Mouse (Mus musculus) lung, adult 2 months (tissue): ENCODE measurements around the gene Acox2. TPM values are rescaled to one million over a fixed set of nuclear protein-coding genes. Genes with fewer than 3 reads are reported as not detected.

Experiments
- DNase-seq: peaks from one replicate; pipeline ENCODE4 v3.0.0; 2022
- H3K4me1 ChIP-seq: fragments of 200-500 bp; 2 replicates; pipeline ENCODE4 v1.6.1; 2011; ENCODE audit warnings: low read length; ENCODE audit not compliant: control insufficient read depth, insufficient read depth
- H3K4me3 ChIP-seq: fragments of 200-500 bp; replicated peaks from 2 replicates; pipeline ENCODE3; 2011; ENCODE audit warnings: low read depth, mild to moderate bottlenecking, control low read depth, low read length; ENCODE audit errors: extremely low read depth
- CTCF ChIP-seq: fragments of 200-500 bp; IDR thresholded peaks from 2 replicates; pipeline ENCODE4 v1.5.1; 2011; ENCODE audit warnings: mild to moderate bottlenecking, low read length, control low read depth; ENCODE audit not compliant: insufficient read depth
- POLR2A ChIP-seq: fragments of 200-500 bp; IDR thresholded peaks from 2 replicates; pipeline ENCODE4 v1.6.1; 2011; ENCODE audit warnings: low read depth, mild to moderate bottlenecking, control low read depth, low read length, borderline replicate concordance; ENCODE audit errors: extremely low read depth
- WGBS: fragments of 180-500 bp; shearing (Covaris S2); methylation state at CpG from one replicate; pipeline ENCODE4 v1.1.7; 2018; 5-methylcytosine and 5-hydroxymethylcytosine counted together
- polyA plus RNA-seq: library from polyadenylated mRNA; depleted of rRNA; stranded (reverse); fragments of >200 nt; gene quantifications from 2 replicates; pipeline ENCODE4 v1.2.3, GENCODE M21; 2012; rRNA removed

Acox2 gene
- polyA plus RNA-seq, 1 experiment, result 24.4 TPM

GRCm38 (mm10) chr14:8206179-8206910, 52.8 kb downstream of the Acox2 start:
- no peak for DNase-seq
- H3K4me3 ChIP-seq, result no peak overlapping the region
- no peak for TF ChIP-seq POLR2A
- no peak for TF ChIP-seq CTCF
- 61% methylated on average over 9 of the region's 9 CpGs for WGBS
- H3K4me1 ChIP-seq, result no peaks in the 10 kb centered on the region

DNA sequence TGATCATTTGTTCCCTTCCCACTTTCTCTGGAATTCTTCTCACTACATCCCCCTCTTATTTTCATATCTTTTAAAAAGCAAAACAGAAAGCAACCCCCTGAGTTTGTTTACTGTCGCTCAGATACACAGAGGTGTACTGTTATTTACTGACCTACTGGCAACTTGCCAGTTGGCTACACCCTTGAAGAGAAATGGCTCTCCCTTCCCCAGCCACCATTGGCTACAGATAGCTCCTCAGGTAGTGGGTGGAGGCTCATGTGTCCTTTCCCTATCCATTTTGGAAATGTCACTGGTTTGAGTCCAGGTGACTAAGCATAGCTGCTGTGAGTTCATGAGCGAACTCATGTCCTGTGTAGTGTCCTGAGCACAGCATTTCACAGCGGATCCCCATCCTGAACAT, 57.4 kb downstream of the Acox2 start:
- no peak for DNase-seq
- no peak for TF ChIP-seq POLR2A
- TF ChIP-seq CTCF, result no peak
- Histone ChIP-seq H3K4me1 (no peaks in the 10 kb centered on the region), H3K4me3 (no peak overlapping the region)
- 76% methylated on average over 3 of the region's 3 CpGs for WGBS

GRCm38 (mm10) chr14:8200769-8201168, 58.4 kb downstream of the Acox2 start:
- DNase-seq, result no peak
- WGBS, result 75% methylated on average over 5 of the region's 5 CpGs
- TF ChIP-seq POLR2A (no peak), CTCF (no peak)
- Histone ChIP-seq H3K4me3 (no peak overlapping the region), H3K4me1 (no peaks in the 10 kb centered on the region)

DNA sequence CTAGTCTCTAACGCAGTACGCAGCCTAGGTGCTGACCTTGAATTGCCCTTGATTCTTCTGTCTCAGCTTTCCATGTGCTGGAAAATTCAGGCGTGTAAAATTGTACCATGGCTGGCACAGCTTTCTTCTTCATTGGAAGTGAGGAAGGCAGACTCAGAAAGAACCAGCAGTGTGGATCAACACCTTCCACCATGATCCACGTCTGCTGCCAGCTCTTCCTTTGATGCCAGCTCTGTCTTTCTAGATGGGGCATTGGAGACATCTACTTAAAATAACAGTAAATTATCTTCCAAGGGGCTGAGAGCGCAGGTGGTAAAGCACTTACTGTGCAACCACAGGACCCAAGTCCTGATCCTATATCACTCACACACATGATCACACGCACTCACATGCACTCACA, 66.4 kb downstream of the Acox2 start:
- WGBS, result 91% methylated on average over 6 of the region's 6 CpGs
- no peak overlapping the region for H3K4me3 ChIP-seq
- DNase-seq, result no peak

DNA sequence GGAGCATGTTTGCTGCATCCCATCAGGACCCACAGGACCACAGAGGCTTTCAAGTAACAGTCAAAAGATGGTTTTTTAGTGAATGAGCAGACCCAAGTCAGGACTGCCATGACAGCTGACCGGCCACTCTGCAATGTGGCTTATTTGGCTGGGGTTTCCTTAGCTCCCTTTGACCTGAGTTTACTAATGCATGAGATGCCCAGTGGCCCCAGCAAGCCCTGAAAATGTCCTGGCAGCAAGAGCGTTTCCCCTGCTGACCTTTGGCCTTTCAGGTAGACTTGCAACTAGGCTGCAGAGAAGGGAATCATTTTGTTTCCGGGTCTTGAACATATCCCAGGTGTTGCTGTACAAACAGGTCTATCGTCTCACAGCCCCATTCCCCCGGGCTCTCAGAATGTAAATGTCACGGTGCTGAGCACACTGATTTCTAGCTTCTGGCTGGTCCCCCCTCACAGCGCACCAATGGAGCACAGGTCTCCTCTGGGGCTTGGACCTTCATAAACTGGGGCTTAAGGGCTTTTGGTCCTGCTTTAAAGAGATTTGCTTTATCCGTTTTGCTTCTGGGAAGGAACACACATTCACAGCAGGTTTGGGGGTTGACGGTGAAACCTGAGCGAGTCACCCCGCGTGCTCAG, 67.7 kb downstream of the Acox2 start:
- 61% methylated on average over 12 of the region's 12 CpGs for WGBS
- Histone ChIP-seq H3K4me3 (no peak overlapping the region), H3K4me1 (no peaks in the 10 kb centered on the region)
- no peak for DNase-seq
- TF ChIP-seq POLR2A, result no peak
- no peak for TF ChIP-seq CTCF

More for the DNA sequence above, 66.4 kb downstream of the Acox2 start:
- H3K4me1 ChIP-seq, result no peaks in the 10 kb centered on the region
- TF ChIP-seq POLR2A, result no peak
- TF ChIP-seq CTCF, result no peak

DNA sequence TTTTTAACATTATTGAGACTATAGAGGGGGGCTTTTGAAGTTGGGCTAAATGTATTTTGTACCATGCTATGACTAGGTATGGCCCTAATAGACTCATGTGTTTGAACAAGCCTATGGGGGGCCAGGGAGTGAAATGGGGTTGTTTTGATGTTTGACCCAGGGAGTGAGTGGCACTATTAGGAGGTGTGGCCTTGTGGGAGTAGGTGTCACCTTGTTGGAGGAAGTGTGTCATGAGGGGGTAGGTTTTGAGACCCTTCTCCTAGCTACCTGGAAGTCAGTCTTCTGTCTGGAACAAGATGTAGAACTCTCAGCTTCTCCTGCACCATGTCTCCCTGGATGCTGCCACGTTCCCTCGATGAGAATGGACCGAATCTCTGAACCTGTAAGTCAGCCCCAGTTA, 68.6 kb downstream of the Acox2 start:
- no peak for DNase-seq
- H3K4me3 ChIP-seq, result no peak overlapping the region
- H3K4me1 ChIP-seq, result no peaks in the 10 kb centered on the region
- WGBS, result 88% methylated on average over 3 of the region's 3 CpGs
- TF ChIP-seq CTCF, result no peak
- no peak for TF ChIP-seq POLR2A

DNA sequence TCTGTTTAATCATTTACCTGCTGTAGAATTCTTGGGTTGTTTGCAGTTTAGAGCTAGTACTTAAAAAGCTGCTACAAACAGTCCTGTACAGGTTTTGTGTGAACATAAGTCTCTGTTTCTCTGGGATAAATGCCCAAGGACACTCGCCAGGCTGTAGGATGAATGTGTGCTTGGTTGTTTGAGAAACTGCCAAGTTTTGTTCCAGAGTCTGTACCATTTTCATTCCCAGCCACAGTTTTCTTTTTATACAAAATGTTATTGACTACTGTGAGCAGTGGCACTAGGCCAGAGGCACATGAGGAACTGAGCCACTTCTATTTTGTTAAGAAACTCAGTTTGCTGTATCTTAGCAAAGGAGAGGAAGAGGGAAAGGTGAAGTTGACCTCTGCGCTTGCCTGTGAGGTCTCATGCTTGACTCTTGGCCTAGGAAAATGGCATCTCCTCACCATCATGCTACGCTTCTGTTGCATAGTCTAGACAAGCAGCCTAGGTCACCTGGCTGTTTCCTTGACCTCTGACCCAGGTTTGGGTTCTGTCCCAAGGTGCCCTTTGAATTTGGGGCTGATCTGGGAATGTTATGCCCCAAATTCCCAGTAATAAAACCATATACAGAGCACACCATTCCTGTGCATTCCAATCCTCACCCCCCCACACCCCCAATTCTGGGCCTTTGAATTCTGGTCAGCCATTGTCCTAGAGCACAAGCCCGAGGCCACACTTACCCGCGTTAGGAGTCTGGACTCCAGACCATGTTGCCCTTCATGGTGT, 72.7 kb downstream of the Acox2 start:
- WGBS, result 79% methylated on average over 6 of the region's 6 CpGs
- TF ChIP-seq POLR2A (no peak), CTCF (no peak)
- DNase-seq, result no peak
- no peaks in the 10 kb centered on the region for H3K4me1 ChIP-seq
- H3K4me3 ChIP-seq, result no peak overlapping the region

DNA sequence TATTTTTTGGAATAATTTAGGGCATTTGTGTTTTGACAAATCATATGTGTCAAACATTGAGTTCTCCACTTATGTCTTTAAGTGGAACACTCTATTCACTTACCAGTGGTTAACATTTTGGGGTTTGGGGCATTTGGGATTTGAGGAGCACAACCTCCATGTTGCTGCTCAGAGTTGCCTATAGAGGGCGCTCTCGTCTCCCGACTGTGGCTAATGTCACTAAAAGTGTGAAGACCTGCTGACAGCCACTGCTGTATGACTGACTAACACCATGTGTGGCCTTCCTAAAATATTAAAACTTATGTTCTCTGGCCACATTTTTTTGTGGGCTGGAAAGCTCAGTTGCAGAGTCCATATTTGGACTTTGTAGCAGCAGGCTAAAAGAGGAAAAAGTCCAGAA, 75.8 kb downstream of the Acox2 start:
- no peaks in the 10 kb centered on the region for H3K4me1 ChIP-seq
- H3K4me3 ChIP-seq, result no peak overlapping the region
- 63% methylated on average over 3 of the region's 3 CpGs for WGBS
- TF ChIP-seq CTCF (peak; percentile 33; the same call in 1 of the 2 replicates), POLR2A (no peak)
- no peak for DNase-seq

DNA sequence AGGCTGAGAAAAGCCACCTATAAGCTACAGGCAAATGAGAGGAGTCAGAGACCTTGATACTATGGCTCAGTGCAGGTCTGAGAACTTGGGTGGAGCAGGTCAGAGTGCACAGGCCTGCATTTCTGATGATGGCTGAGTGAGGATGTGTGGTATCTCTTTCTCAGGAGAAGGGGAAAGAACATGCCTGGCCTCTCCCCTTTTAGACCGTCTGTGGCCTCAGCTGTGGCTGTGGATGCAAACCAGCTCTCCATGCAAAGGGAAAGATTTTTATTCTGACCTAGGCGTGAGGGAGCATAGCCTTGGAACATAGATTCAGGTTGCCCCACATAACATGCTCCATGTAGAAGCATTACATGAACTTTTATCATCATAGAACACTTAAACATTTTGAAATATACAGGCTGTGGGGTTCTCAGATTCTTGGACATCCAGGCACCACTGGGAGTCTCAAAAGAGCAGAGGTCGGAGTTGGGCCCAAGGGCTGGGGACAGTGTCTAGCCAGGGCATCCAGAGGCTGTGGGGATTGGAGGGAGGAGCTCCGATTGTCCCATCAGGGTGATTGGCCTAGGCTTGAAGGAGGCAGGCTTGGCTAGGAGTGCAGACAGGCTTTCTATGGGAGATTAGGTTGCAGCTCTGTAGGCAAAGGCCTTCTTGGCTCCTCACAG, 78.7 kb downstream of the Acox2 start:
- WGBS, result 72% methylated on average over 4 of the region's 4 CpGs
- no peak for TF ChIP-seq POLR2A
- DNase-seq, result no peak
- no peak overlapping the region for H3K4me3 ChIP-seq
- H3K4me1 ChIP-seq, result no peaks in the 10 kb centered on the region

DNA sequence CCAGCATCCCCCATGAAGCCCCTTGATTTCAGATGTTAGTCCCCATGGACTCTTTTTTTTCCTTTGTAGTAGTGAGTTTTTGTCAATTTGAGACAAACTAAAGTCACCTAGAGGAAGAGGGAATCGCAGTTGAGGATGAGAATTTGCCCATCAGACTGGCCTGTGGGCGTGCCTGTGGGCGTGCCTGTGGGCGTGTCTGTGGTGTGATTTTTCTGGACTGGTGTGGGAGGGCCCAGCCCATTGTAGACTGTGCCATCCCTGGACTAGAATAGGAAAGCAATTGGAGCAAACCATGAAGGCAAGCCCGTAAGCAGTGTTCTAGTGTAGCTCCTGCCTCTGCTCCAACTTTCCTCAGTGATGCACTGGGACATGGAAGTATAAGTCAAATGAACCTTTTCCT, 82.9 kb downstream of the Acox2 start:
- no peak for TF ChIP-seq CTCF
- TF ChIP-seq POLR2A, result no peak
- no peak overlapping the region for H3K4me3 ChIP-seq
- no peak for DNase-seq
- 41% methylated on average over 5 of the region's 5 CpGs for WGBS
- H3K4me1 ChIP-seq, result peaks cover 5% of the 10 kb centered on the region; the same call in 1 of the 2 replicates

Other genes starting within 250 kb of the Acox2 start
- 6.1 and 8.2 TPM in 2 replicates for gene Rpp14, start 179.0 kb downstream of the Acox2 start, polyA plus RNA-seq
- 25.5 and 28.3 TPM in 2 replicates for gene Pxk, start 161.1 kb downstream of the Acox2 start, polyA plus RNA-seq
- 30.3 and 53.1 TPM in 2 replicates for gene Pdhb, start 86.3 kb downstream of the Acox2 start, polyA plus RNA-seq
- gene Kctd6, start 45.2 kb downstream of the Acox2 start, polyA plus RNA-seq, result 6.1 and 9.0 TPM in 2 replicates
- 8.5 and 12.1 TPM in 2 replicates for gene Fam107a, start 58.7 kb upstream of the Acox2 start, polyA plus RNA-seq
- gene Oit1, start 119.4 kb upstream of the Acox2 start, polyA plus RNA-seq, result 4.3 and 5.1 TPM in 2 replicates